Mouse (Mus musculus) heart, embryonic 16.5 days (tissue): ENCODE data around the gene Gm45713. TPM values are rescaled to one million over a fixed set of nuclear protein-coding genes. Genes with fewer than 3 reads are reported as not detected.
"Not testable (repeated sequence)": the region's sequence is repeated elsewhere in the genome, so short reads cannot be mapped to it uniquely, and the experiment has no call there.

Experiments used
- ATAC-seq: fragments of 200-750 bp; cut with Nextera tagmentation; replicated peaks from 2 replicates; pipeline ENCODE4 v1.8.0; 2017; ENCODE audit warnings: moderate number of reproducible peaks; ENCODE audit not compliant: insufficient read depth, low FRiP score; ENCODE audit errors: extremely low read depth
- H3K27ac ChIP-seq: fragments of 300-500 bp; sonication (generic); 2 replicates; pipeline ENCODE4 v1.5.1; 2014; ENCODE audit warnings: mild to moderate bottlenecking, low read length, control low read depth, moderate library complexity
- H3K27me3 ChIP-seq: fragments of 300-500 bp; sonication (generic); 2 replicates; pipeline ENCODE4 v1.6.1; 2014; ENCODE audit warnings: low read length, mixed read lengths; ENCODE audit not compliant: control insufficient read depth, insufficient read depth
- H3K36me3 ChIP-seq: fragments of 300-500 bp; sonication (generic); 2 replicates; pipeline ENCODE4 v1.6.1; 2014; ENCODE audit not compliant: control insufficient read depth, insufficient read depth
- H3K4me1 ChIP-seq: fragments of 300-500 bp; sonication (generic); 2 replicates; pipeline ENCODE4 v1.6.1; 2014; ENCODE audit warnings: low read length, mixed read lengths; ENCODE audit not compliant: control insufficient read depth, insufficient read depth
- H3K4me2 ChIP-seq: fragments of 300-500 bp; sonication (generic); 2 replicates; pipeline ENCODE4 v1.6.1; 2014; ENCODE audit warnings: low read depth, mild to moderate bottlenecking, control low read depth, low read length
- H3K4me3 ChIP-seq: fragments of 300-500 bp; sonication (generic); 2 replicates; pipeline ENCODE4 v1.5.1; 2014; ENCODE audit warnings: mild to moderate bottlenecking, control low read depth, low read length
- H3K9ac ChIP-seq: fragments of 300-500 bp; sonication (generic); 2 replicates; pipeline ENCODE4 v1.6.1; 2014; ENCODE audit warnings: low read length, control low read depth
- H3K9me3 ChIP-seq: fragments of 300-500 bp; sonication (generic); replicated peaks from 2 replicates; pipeline ENCODE4 v1.6.1; 2016; ENCODE audit warnings: low read length; ENCODE audit not compliant: control insufficient read depth
- WGBS: fragments of 180-500 bp; shearing (Covaris S2); extraction: QIAGEN DNeasy Blood & Tissue Kit; methylation state at CpG from one replicate; pipeline ENCODE4 v1.1.7; 2014; 5-methylcytosine and 5-hydroxymethylcytosine counted together
- polyA plus RNA-seq: library from polyadenylated mRNA; unstranded; fragments of >200 nt; fragmentation: Nextera tagmentation; extraction: Ambion mirVana; gene quantifications from 2 replicates; pipeline ENCODE4 v1.2.1, GENCODE M21; 2015

The Gm45713 gene
- polyA plus RNA-seq, 1 experiment from 2014 or later, result 0.34 TPM

- no peak overlapping the region for H3K9ac ChIP-seq
- H3K27ac ChIP-seq, result no peak overlapping the region
- 88% methylated on average over 6 of the region's 6 CpGs for WGBS
- ATAC-seq, result no peak
- no peaks in the 10 kb centered on the region for H3K9me3 ChIP-seq
- peaks cover 16% of the 10 kb centered on the region for H3K4me1 ChIP-seq
- H3K36me3 ChIP-seq, result no peaks in the 10 kb centered on the region
- no peak overlapping the region for H3K4me2 ChIP-seq
- H3K27me3 ChIP-seq, result no peaks in the 10 kb centered on the region
- H3K4me3 ChIP-seq, result no peak overlapping the region
Observed at GRCm38 (mm10) chr7:45100046-45100445, 36.0 kb downstream of the Gm45713 start.

GRCm38 (mm10) chr7:45098541-45099240, 37.3 kb downstream of the Gm45713 start:
- Histone ChIP-seq H3K4me3 (no peak overlapping the region), H3K27me3 (no peaks in the 10 kb centered on the region), H3K36me3 (no peaks in the 10 kb centered on the region), H3K9me3 (no peaks in the 10 kb centered on the region), H3K4me2 (no peak overlapping the region), H3K4me1 (peaks cover 9% of the 10 kb centered on the region; the same call in 1 of the 2 replicates), H3K9ac (no peak overlapping the region), H3K27ac (no peak overlapping the region)
- WGBS, result 84% methylated on average over 8 of the region's 8 CpGs
- ATAC-seq, result no peak

- H3K9ac ChIP-seq, result no peak overlapping the region
- 52% methylated on average over 6 of the region's 6 CpGs for WGBS
- peaks cover 9% of the 10 kb centered on the region for H3K4me1 ChIP-seq
- no peaks in the 10 kb centered on the region for H3K9me3 ChIP-seq
- no peaks in the 10 kb centered on the region for H3K27me3 ChIP-seq
- H3K27ac ChIP-seq, result no peak overlapping the region; the same call in 1 of the 2 replicates
- no peak overlapping the region for H3K4me2 ChIP-seq
- no peak for ATAC-seq
- no peak overlapping the region for H3K4me3 ChIP-seq
- H3K36me3 ChIP-seq, result no peaks in the 10 kb centered on the region
Observed at GRCm38 (mm10) chr7:45097479-45097878, 38.6 kb downstream of the Gm45713 start.

DNA sequence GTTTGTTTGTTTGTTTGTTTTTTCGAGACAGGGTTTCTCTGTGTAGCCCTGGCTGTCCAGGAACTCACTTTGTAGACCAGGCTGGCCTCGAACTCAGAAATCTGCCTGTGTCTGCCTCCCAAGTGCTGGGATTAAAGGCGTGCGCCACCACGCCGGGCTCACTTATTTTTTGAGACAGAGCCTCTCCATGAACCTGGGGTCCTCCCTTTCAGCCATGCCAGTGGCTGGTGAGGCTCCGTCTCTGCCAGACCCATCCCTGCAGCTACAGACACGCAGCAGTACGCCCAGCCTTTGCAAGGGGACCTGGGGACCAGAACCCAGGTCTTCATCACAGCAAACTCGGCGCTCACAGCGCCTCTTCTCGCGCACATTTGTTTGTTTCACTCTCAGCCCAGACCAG, 40.1 kb downstream of the Gm45713 start:
- 93% methylated on average over 14 of the region's 14 CpGs for WGBS
- not testable (repeated sequence) for H3K27me3 ChIP-seq, H3K27ac ChIP-seq, H3K36me3 ChIP-seq, H3K4me2 ChIP-seq, H3K9me3 ChIP-seq, H3K9ac ChIP-seq, H3K4me1 ChIP-seq, H3K4me3 ChIP-seq, ATAC-seq

GRCm38 (mm10) chr7:45095367-45095766, 40.7 kb downstream of the Gm45713 start:
- no peaks in the 10 kb centered on the region for H3K27me3 ChIP-seq
- WGBS, result 70% methylated on average over 6 of the region's 6 CpGs

GRCm38 (mm10) chr7:45094121-45094520, 41.9 kb downstream of the Gm45713 start:
- Histone ChIP-seq H3K36me3 (no peaks in the 10 kb centered on the region), H3K9ac (no peak overlapping the region), H3K9me3 (no peaks in the 10 kb centered on the region), H3K4me2 (no peak overlapping the region), H3K4me1 (peaks cover 15% of the 10 kb centered on the region), H3K27me3 (no peaks in the 10 kb centered on the region), H3K4me3 (no peak overlapping the region), H3K27ac (no peak overlapping the region)
- no peak for ATAC-seq
- WGBS, result 55% methylated on average over 7 of the region's 7 CpGs

More at GRCm38 (mm10) chr7:45095367-45095766, 40.7 kb downstream of the Gm45713 start:
- ATAC-seq, result no peak
- no peak overlapping the region for H3K4me2 ChIP-seq
- H3K36me3 ChIP-seq, result no peaks in the 10 kb centered on the region
- H3K4me3 ChIP-seq, result no peak overlapping the region
- peaks cover 13% of the 10 kb centered on the region for H3K4me1 ChIP-seq
- H3K27ac ChIP-seq, result no peak overlapping the region
- H3K9ac ChIP-seq, result no peak overlapping the region
- no peaks in the 10 kb centered on the region for H3K9me3 ChIP-seq

- 40% methylated on average over 18 of the region's 18 CpGs for WGBS
- Histone ChIP-seq H3K9me3 (no peaks in the 10 kb centered on the region), H3K27me3 (no peaks in the 10 kb centered on the region), H3K4me3 (no peak overlapping the region), H3K4me2 (no peak overlapping the region), H3K4me1 (peaks cover 15% of the 10 kb centered on the region), H3K9ac (no peak overlapping the region), H3K36me3 (peaks cover 2% of the 10 kb centered on the region; the same call in 1 of the 2 replicates), H3K27ac (no peak overlapping the region)
- no peak for ATAC-seq
Observed at GRCm38 (mm10) chr7:45093516-45093905, 42.5 kb downstream of the Gm45713 start.

GRCm38 (mm10) chr7:45092828-45093515, 43.1 kb downstream of the Gm45713 start:
- WGBS, result 55% methylated on average over 12 of the region's 12 CpGs
- no peak overlapping the region for H3K9ac ChIP-seq
- no peak overlapping the region for H3K4me3 ChIP-seq
- H3K27ac ChIP-seq, result peak overlapping the region; percentile 14; the same call in 1 of the 2 replicates
- H3K4me2 ChIP-seq, result no peak overlapping the region
- H3K4me1 ChIP-seq, result peaks cover 15% of the 10 kb centered on the region
- ATAC-seq, result no peak
- no peaks in the 10 kb centered on the region for H3K27me3 ChIP-seq
- H3K9me3 ChIP-seq, result no peaks in the 10 kb centered on the region
- H3K36me3 ChIP-seq, result peaks cover 6% of the 10 kb centered on the region; the same call in 1 of the 2 replicates

DNA sequence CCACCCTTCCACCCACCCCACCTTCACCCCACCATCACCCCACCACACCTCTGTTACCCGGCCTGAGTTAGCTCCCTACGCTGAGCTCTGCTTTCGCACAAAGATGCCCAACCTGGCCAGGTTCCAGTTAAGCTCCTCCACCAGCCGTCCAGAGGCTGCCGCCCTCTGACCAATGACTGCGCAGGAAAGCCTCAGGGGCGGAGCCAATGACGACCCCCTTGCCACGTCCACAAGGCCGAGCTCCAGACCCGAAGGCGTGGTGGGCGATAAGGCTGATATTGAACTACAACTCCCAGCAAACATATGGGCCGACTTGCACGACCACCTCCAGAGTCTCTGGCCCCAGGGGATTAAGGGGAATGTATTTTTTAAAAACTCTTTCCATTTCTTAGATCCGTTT, 44.0 kb downstream of the Gm45713 start, which contains the start of gene Rcn3:
Gene Rcn3 (minus strand): TSS at position 174 of the 400 bp plus-strand sequence.
- Histone ChIP-seq H3K9ac (peak within 1 kb of the TSS; percentile 71), H3K4me3 (peak within 1 kb of the TSS; percentile 59), H3K36me3 (peaks cover 6% of the 10 kb centered on the region; the same call in 1 of the 2 replicates), H3K27ac (peak within 1 kb of the TSS; percentile 83), H3K27me3 (no peaks in the 10 kb centered on the region), H3K9me3 (no peaks in the 10 kb centered on the region), H3K4me1 (peaks cover 15% of the 10 kb centered on the region), H3K4me2 (peak within 1 kb of the TSS; percentile 76)
- ATAC-seq, result peak; percentile 90
- under 1% methylated on average over 16 of the region's 16 CpGs for WGBS
